Mouse (Mus musculus) NIH3T3 (cell line): ENCODE measurements at regions not wholly inside any gene's neighbourhood (a gene's known extent, or its start where the extent isn't known, plus 50 kb on each side); places are given as distances from the start of the nearest gene placed in this dataset.

Experiments
- DNase-seq: peaks from one replicate; pipeline ENCODE4 v3.0.0-alpha.2; 2012; ENCODE audit warnings: low read depth

- DNase-seq, result no peak
These were observed 1039.5 kb upstream of the Adcyap1 start for GRCm38 (mm10) chr17:92159325-92159724.

GRCm38 (mm10) chr17:92185740-92186139 lies 1013.1 kb upstream of the Adcyap1 start:
- DNase-seq, result no peak

GRCm38 (mm10) chr17:92210730-92211129 lies 988.1 kb upstream of the Adcyap1 start:
- peak; percentile 11 for DNase-seq

GRCm38 (mm10) chr17:92216464-92216863 lies 982.4 kb upstream of the Adcyap1 start:
- DNase-seq, result no peak
